Mouse (Mus musculus): ENCODE results near the gene Cic. TPM values are rescaled to one million over a fixed set of nuclear protein-coding genes. Genes with fewer than 3 reads are reported as not detected.

Gene Cic
- polyA plus RNA-seq, 1 experiment from 2014 or later: 44.2 TPM

DNA sequence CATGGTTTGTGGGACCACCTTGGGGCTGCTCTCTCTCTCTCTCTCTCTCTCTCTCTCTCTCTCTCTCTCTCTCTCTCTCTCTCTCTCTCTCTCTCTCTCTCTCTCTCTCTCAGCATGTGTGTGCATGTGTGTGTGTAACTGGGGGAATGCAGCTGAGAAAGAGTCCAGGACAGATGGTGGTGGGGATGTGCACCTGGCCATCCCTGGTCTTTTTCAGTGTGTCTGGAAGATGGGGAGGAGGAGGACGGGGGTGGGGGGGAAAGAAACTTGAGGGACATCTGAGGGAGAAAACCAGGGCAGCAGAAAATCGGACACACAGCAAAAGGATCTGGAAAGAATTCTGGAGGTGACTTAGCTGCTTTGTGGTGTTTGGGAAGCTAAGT lies 39.1 kb downstream of the Cic start:
- peak; percentile 52; the same call in 1 of the 2 replicates for ATAC-seq (ENCODE audit: low FRiP score, low read depth)
- Histone ChIP-seq H3K4me3 (peak overlapping the region; percentile 60), H3K4me1 (peaks cover 2% of the 10 kb centered on the region; the same call in 1 of the 2 replicates), H3K36me3 (no peaks in the 10 kb centered on the region), H3K4me2 (replicated peaks) (peak overlapping the region; percentile 94), H3K27ac (no peak overlapping the region; the same call in 1 of the 2 replicates), H3K9me3 (no peaks in the 10 kb centered on the region), H3K9ac (peak overlapping the region; percentile 77; the same call in 1 of the 2 replicates), H3K27me3 (replicated peaks) (peaks cover 19% of the 10 kb centered on the region)
- WGBS: 38% methylated on average over 2 of the region's 2 CpGs

DNA sequence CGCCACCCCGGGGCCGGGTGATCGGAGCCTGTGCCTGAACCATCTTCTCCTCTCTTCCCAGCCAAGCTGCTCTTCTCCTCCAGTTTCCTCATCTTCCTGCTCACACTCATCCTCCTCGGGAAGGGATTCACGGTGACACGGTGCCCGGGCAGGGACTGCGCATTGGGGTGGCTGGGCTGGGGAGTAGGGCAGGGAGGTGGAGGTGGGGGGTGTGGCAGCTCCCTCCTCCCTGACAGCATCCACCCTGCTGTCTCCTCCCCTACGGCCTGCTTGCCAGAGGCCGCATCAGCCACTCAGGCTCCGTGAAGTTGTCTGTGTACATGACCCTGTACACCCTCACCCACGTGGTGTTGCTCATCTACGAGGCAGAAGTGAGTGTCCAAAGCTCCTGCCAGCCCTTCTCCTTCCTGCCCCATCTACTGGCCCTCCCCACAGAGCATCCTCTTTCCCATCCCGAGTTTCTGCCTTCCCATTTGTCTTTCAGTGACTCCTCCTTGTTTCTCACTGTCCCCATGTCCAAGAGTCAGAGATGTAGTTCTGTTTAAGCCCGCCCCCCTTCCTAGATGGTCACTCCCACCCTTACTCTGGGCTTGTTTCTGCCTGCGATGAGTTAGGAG lies 41.3 kb downstream of the Cic start:
- no peak overlapping the region for H3K4me2 ChIP-seq (replicated peaks)
- H3K36me3 ChIP-seq: no peaks in the 10 kb centered on the region
- H3K27me3 ChIP-seq (replicated peaks): peaks cover 41% of the 10 kb centered on the region
- 71% methylated on average over 17 of the region's 17 CpGs for WGBS
- H3K9ac ChIP-seq: no peak overlapping the region
- H3K4me3 ChIP-seq: no peak overlapping the region
- H3K27ac ChIP-seq: no peak overlapping the region
- ATAC-seq (ENCODE audit: low FRiP score, low read depth): no peak
- H3K9me3 ChIP-seq: no peaks in the 10 kb centered on the region
- H3K4me1 ChIP-seq: peaks cover 2% of the 10 kb centered on the region; the same call in 1 of the 2 replicates

DNA sequence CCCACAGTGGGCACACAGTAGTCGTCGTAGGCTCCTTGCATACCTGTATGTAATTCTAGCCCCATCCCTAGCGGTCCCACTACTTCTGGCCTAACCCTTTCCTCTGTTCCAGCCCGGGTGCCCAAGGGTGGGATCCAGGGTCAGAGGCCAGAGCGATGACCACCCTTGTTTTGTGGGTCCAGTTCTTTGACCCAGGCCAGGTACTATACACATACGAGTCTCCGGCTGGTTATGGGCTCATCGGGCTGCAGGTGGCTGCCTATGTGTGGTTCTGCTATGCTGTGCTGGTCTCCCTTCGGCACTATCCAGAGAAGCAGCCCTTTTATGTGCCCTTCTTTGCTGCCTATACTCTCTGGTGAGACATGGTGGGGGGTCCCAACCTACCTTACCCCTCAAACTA lies 41.9 kb downstream of the Cic start:
- H3K4me3 ChIP-seq: no peak overlapping the region
- H3K4me1 ChIP-seq: peaks cover 2% of the 10 kb centered on the region; the same call in 1 of the 2 replicates
- H3K36me3 ChIP-seq: no peaks in the 10 kb centered on the region
- peaks cover 47% of the 10 kb centered on the region for H3K27me3 ChIP-seq (replicated peaks)
- no peak overlapping the region for H3K9ac ChIP-seq
- no peaks in the 10 kb centered on the region for H3K9me3 ChIP-seq
- no peak overlapping the region for H3K4me2 ChIP-seq (replicated peaks)
- no peak overlapping the region for H3K27ac ChIP-seq
- 87% methylated on average over 9 of the region's 9 CpGs for WGBS
- ATAC-seq (ENCODE audit: low FRiP score, low read depth): no peak

DNA sequence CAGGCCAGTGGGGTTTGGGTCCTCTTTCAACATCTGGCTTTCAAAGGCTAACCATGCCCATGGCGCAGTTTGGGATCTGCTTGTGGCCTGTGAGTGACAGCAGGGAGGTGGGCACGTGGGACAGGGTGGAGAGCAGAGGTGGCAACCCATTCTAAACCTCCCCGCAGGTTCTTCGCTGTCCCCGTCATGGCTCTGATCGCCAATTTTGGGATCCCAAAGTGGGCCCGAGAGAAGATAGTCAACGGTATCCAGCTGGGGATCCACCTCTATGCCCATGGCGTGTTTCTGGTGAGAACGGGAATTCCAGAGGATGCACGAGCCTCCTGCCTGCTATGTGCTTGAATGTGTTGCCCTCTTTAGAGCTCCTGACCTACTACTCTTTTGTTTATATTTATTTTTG lies 43.7 kb downstream of the Cic start:
- no peaks in the 10 kb centered on the region for H3K36me3 ChIP-seq
- 82% methylated on average over 11 of the region's 11 CpGs for whole genome bisulfite sequencing
- H3K9ac ChIP-seq: no peak overlapping the region
- no peak overlapping the region for H3K27ac ChIP-seq
- ATAC-seq (ENCODE audit: low FRiP score, low read depth): no peak
- H3K4me3 ChIP-seq: no peak overlapping the region
- no peaks in the 10 kb centered on the region for H3K9me3 ChIP-seq
- no peak overlapping the region for H3K4me2 ChIP-seq (replicated peaks)
- peaks cover 62% of the 10 kb centered on the region for H3K27me3 ChIP-seq (replicated peaks)
- H3K4me1 ChIP-seq: peaks cover 15% of the 10 kb centered on the region

DNA sequence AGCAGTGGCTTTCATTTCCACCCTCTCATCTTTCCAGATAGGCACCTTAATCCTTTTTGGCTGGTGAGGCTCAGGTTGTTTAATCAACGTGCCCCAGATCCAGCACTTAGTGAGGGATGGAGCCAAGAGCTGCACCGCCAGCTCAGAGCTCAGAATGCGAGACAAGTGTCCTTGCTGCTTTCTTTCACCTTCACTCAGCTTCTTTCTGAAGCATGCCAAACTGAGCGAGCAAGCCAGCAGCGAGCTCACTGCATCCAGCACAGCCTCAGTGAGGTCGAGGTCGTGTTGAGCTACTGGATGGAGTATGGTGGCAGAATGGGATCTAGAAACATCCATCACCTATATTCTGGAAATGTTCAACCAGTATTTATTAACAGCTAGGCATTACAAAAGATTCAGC lies 45.8 kb downstream of the Cic start:
- H3K4me1 ChIP-seq: peaks cover 27% of the 10 kb centered on the region
- 60% methylated on average over 7 of the region's 7 CpGs for WGBS
- H3K9ac ChIP-seq: no peak overlapping the region
- no peak for ATAC-seq (ENCODE audit: low FRiP score, low read depth)
- H3K4me3 ChIP-seq: no peak overlapping the region
- H3K27ac ChIP-seq: no peak overlapping the region
- peaks cover 51% of the 10 kb centered on the region for H3K27me3 ChIP-seq (replicated peaks)
- H3K36me3 ChIP-seq: no peaks in the 10 kb centered on the region
- H3K9me3 ChIP-seq: no peaks in the 10 kb centered on the region
- no peak overlapping the region for H3K4me2 ChIP-seq (replicated peaks)

DNA sequence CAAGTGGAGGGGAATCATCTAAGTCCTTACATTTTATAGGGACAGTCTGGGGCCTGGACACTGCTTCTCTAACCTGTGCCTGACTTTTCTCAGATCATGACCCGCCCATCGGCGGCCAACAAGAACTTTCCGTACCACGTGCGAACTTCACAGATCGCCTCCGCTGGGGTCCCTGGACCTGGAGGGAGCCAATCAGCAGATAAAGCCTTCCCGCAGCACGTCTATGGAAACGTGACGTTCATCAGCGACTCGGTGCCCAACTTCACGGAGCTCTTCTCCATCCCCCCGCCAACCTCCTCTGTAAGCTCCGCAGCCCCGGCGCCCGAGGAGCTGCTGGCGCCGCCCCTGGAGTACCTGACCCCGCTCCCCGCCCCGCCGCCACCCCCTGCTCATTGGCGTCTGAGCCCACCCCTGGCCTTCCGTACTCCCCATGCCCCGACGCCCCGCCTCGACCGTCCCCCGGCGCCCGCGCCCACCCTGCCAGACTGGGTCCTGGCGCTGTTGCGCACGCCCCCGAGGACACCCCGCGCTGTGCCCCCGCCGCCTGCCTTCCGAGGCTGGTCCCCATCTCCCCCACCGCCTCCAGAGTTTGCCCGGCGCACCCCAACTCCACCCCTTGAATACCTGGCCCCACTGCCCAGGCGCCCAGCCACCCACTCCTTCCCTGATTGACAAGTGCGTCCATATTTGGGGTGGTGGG lies 47.3 kb downstream of the Cic start:
- peaks cover 51% of the 10 kb centered on the region for H3K27me3 ChIP-seq (replicated peaks)
- peak overlapping the region; percentile 38 for H3K4me3 ChIP-seq
- whole genome bisulfite sequencing: 4% methylated on average over 51 of the region's 51 CpGs
- H3K36me3 ChIP-seq: no peaks in the 10 kb centered on the region
- peak overlapping the region; percentile 98 for H3K4me2 ChIP-seq (replicated peaks)
- peak overlapping the region; percentile 61 for H3K9ac ChIP-seq
- peaks cover 32% of the 10 kb centered on the region for H3K4me1 ChIP-seq
- no peaks in the 10 kb centered on the region for H3K9me3 ChIP-seq
- H3K27ac ChIP-seq: no peak overlapping the region
- ATAC-seq (ENCODE audit: low FRiP score, low read depth): no peak

DNA sequence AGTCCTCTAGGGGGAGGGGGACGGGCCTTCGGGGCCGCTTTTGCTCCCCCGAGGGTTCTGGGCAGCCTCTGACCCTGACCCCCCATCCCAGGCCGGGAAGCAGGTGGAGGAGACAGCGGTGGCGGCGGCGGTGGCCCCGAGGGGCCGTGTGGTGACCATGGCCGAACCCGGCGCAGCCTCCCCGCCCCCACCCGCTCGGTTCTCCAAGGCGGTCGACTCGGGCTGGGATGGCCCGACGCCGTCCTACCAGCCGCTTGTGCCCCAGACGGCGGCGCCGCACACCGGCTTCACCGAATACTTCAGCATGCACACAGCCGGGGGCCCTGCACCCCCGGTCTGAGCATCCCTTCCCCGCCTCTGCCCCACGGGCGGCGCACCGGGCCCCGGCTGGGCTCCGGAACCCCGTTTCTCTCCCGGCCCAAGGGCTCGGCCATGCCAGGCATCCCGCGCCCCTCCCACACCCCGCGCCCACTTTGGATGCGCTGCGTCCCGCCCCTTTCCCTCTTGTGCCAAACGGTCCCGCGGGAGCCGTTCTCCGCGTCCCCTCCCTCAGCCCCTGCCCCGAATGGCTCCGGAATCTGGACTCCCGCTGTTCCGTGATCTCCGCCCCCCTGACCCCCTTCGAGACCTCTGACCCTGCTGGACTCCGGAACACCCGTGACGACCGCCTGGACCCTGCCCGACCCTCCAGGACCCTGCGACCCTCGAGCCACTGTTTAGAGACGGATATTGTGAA lies 48.0 kb downstream of the Cic start:
- WGBS: 1% methylated on average over 69 of the region's 69 CpGs
- H3K4me3 ChIP-seq: peak overlapping the region; percentile 38
- H3K36me3 ChIP-seq: no peaks in the 10 kb centered on the region
- no peak for ATAC-seq (ENCODE audit: low FRiP score, low read depth)
- peak overlapping the region; percentile 98 for H3K4me2 ChIP-seq (replicated peaks)
- peaks cover 51% of the 10 kb centered on the region for H3K27me3 ChIP-seq (replicated peaks)
- no peaks in the 10 kb centered on the region for H3K9me3 ChIP-seq
- H3K9ac ChIP-seq: peak overlapping the region; percentile 61
- H3K4me1 ChIP-seq: peaks cover 32% of the 10 kb centered on the region
- H3K27ac ChIP-seq: no peak overlapping the region

DNA sequence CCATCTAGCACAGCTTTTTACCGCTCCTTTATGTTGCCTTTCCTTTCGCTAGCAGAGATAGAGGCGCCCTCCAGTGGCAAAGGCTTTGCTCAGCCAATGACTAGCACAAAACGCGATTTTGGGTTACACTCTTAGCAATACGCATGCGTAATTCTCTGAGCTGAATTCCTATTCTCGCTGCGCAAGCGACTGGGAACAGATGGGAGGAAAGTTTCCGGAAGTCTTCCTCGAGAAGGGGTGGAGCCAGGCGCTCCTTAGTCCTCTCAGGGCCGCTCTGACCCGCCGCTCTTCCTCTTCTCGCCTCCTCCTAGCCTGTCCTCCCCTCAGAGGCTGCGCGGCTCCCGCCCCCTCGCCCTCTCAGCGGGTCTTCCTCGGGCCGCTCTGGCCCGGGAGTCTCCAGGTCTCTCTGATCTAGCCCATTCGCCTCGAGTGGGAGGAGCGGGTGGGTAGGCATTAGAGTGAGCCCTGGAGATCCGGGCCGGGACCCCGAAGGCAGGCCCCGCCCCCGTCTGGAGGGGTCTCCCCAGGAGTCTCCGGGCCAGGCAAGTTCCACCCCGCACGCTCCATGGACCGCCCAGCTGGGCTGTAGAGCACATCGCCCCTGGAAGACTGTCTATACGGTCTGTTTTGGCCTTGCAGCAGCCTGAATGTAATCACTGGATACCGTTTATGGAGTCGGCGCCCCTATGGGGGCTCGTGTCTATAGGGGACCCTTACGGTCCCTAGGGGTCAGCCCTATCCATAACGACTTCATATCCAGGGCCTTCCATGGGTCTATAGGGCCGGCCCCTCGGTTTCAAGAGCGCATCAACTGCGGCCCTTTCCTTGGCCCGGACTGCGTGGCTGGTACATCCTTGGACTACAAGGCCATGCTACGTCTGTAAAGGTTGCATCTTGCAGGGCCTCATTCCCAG lies 49.3 kb downstream of the Cic start, which contains the start of gene Megf8:
TSS of gene Megf8 (plus strand) at position 633 of the 914 bp plus-strand sequence.
- peak within 1 kb of the TSS; percentile 67 for H3K27ac ChIP-seq
- H3K9me3 ChIP-seq: no peaks in the 10 kb centered on the region
- H3K4me1 ChIP-seq: peaks cover 40% of the 10 kb centered on the region
- H3K4me3 ChIP-seq: peak within 1 kb of the TSS; percentile 62
- peak within 1 kb of the TSS; percentile 92 for H3K9ac ChIP-seq
- ATAC-seq (ENCODE audit: low FRiP score, low read depth): peak; percentile 99
- H3K4me2 ChIP-seq (replicated peaks): peak within 1 kb of the TSS; percentile 98
- H3K36me3 ChIP-seq: no peaks in the 10 kb centered on the region
- H3K27me3 ChIP-seq (replicated peaks): peaks cover 41% of the 10 kb centered on the region
- under 1% methylated on average over 52 of the region's 52 CpGs for WGBS

DNA sequence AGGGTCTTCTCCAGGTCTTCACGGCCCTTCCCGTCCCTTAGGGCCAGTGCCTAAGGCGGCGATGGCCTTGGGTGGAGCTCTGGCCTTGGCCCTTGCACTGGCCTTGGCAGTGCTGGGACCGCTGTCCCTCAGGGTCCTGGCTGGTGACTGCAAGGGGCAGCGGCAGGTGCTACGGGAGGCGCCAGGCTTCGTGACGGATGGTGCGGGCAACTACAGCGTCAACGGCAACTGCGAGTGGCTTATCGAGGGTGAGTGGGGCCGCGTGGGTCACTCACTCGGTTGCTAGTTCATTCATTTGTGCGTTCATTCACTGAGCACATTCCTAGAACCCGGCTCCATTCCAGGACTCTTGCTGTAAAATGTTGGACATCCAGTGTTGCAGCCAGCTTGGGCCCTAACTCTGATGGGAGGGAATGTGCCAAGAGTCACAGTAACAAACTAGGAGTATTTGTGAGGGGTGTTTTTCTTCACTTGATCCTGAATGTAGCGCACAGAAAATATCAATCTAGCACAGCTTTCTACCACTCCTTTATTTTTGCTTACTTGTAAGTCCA lies 50.0 kb downstream of the Cic start:
- Histone ChIP-seq H3K4me2 (replicated peaks) (peak overlapping the region; percentile 98), H3K27me3 (replicated peaks) (peaks cover 34% of the 10 kb centered on the region), H3K27ac (peak overlapping the region; percentile 67), H3K36me3 (no peaks in the 10 kb centered on the region), H3K4me3 (peak overlapping the region; percentile 62), H3K9me3 (no peaks in the 10 kb centered on the region), H3K4me1 (peaks cover 44% of the 10 kb centered on the region), H3K9ac (peak overlapping the region; percentile 92)
- ATAC-seq (ENCODE audit: low FRiP score, low read depth): no peak; the same call in 1 of the 2 replicates
- whole genome bisulfite sequencing: 11% methylated on average over 21 of the region's 21 CpGs

DNA sequence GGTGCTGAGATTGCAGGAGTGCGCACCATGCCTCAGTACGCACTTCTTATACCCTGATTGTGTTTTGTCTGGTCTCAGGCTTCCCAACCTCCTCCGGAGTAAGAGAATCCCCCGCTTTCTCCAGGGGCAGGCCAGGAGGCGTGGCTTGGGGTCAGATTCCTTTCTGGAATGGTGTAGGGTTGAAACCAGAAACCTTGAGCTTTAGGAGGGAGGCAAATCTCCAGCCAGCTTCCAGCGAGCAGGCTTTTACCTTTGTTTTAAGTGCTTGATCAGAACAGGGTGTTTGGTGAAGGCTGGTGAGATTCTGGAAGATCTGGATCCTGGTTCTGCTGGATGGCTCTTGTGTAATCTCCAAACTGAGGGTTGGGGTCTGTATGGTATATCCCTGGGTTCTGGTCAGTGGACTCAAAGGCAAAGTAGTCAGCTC lies 54.6 kb downstream of the Cic start:
- H3K27ac ChIP-seq: 0 out of 2 replicates have a peak overlapping the region, but pooled peaks have one; percentile 23
- H3K9ac ChIP-seq: no peak overlapping the region
- H3K4me2 ChIP-seq (replicated peaks): peak overlapping the region; percentile 32
- H3K4me3 ChIP-seq: no peak overlapping the region
- peaks cover 30% of the 10 kb centered on the region for H3K4me1 ChIP-seq
- WGBS: 3% methylated on average over 6 of the region's 6 CpGs
- no peak for ATAC-seq (ENCODE audit: low FRiP score, low read depth)
- no peaks in the 10 kb centered on the region for H3K27me3 ChIP-seq (replicated peaks)
- no peaks in the 10 kb centered on the region for H3K9me3 ChIP-seq
- peaks cover 6% of the 10 kb centered on the region; the same call in 1 of the 2 replicates for H3K36me3 ChIP-seq

DNA sequence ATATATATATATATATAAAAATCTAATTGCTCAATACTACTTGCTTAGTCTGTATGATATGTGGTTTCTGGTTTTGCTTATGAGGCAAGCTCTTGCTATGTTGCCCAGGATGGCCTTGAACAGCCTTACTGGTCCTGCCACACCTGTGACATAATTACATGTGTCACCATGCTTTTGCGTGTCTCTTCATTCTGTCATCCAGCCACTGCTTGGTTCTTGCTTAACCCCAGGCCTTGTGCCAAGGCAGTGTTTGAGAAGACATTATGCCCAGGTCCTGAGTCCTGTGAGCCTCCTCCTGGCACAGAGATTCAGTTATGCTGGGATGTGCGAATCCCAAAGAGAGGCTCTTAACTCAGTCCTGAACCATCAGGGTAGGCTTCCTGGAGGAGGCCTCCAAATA lies 55.7 kb downstream of the Cic start:
- H3K36me3 ChIP-seq: peaks cover 10% of the 10 kb centered on the region; the same call in 1 of the 2 replicates
- H3K4me2 ChIP-seq (replicated peaks): no peak overlapping the region
- H3K9ac ChIP-seq: no peak overlapping the region
- H3K9me3 ChIP-seq: no peaks in the 10 kb centered on the region
- H3K4me1 ChIP-seq: peaks cover 19% of the 10 kb centered on the region
- no peak overlapping the region for H3K4me3 ChIP-seq
- 97% methylated on average over 2 of the region's 2 CpGs for WGBS
- H3K27ac ChIP-seq: no peak overlapping the region
- ATAC-seq (ENCODE audit: low FRiP score, low read depth): no peak
- H3K27me3 ChIP-seq (replicated peaks): no peaks in the 10 kb centered on the region
